Mouse (Mus musculus) myocyte (in vitro differentiated cells): Measurements from ENCODE around the gene Rwdd2a. TPM values are rescaled to one million over a fixed set of nuclear protein-coding genes. Genes with fewer than 3 reads are reported as not detected.

Source experiments
- H3K27me3 ChIP-seq: one replicate; pipeline ENCODE4 v1.6.1; 2011; ENCODE audit not compliant: control insufficient read depth, insufficient read depth, insufficient read length
- H3K36me3 ChIP-seq: one replicate; pipeline ENCODE4 v1.6.1; 2011; ENCODE audit not compliant: control insufficient read depth, insufficient read depth
- H3K4me2 ChIP-seq: one replicate; pipeline ENCODE4 v1.6.1; 2011; ENCODE audit warnings: low read depth, control low read depth
- H3K4me3 ChIP-seq: one replicate; pipeline ENCODE4 v1.5.1; 2011; ENCODE audit warnings: mild to moderate bottlenecking, control low read depth, moderate library complexity
- H3K79me2 ChIP-seq: one replicate; pipeline ENCODE4 v1.6.1; 2011; ENCODE audit not compliant: control insufficient read depth, insufficient read depth
- H3ac ChIP-seq: one replicate; pipeline ENCODE4 v1.6.1; 2011; ENCODE audit not compliant: control insufficient read depth, insufficient read length
- CEBPB ChIP-seq: IDR thresholded peaks from 2 replicates; pipeline ENCODE4 v1.6.1; 2011; ENCODE audit warnings: mild to moderate bottlenecking, moderate library complexity; ENCODE audit not compliant: poor library complexity, insufficient read depth, severe bottlenecking
- E2F4 ChIP-seq: IDR thresholded peaks from one replicate; pipeline ENCODE4 v1.6.1; 2011; ENCODE audit warnings: mild to moderate bottlenecking, control low read depth, moderate library complexity; ENCODE audit not compliant: insufficient read depth
- MAX ChIP-seq: IDR thresholded peaks from one replicate; pipeline ENCODE4 v1.6.1; 2011; ENCODE audit warnings: low read depth, mild to moderate bottlenecking, control low read depth
- MYOD1 ChIP-seq, 3 experiments: IDR thresholded peaks; one replicate each; pipeline ENCODE4 v1.6.1; 2011; ENCODE audit warnings: control low read depth in 2 of 3, low read depth in 2 of 3, mild to moderate bottlenecking in 2 of 3, moderate library complexity in 1 of 3; ENCODE audit not compliant: insufficient read length in 2 of 3, control insufficient read depth in 1 of 3
- MYOG ChIP-seq, 3 experiments: IDR thresholded peaks; one replicate each; pipeline ENCODE4 v1.6.1; 2011; ENCODE audit warnings: control low read depth in 2 of 3, low read depth in 2 of 3, mild to moderate bottlenecking in 2 of 3; ENCODE audit not compliant: insufficient read length in 2 of 3, control insufficient read depth in 1 of 3, insufficient read depth in 1 of 3
- POLR2A ChIP-seq: IDR thresholded peaks from one replicate; pipeline ENCODE4 v1.6.1; 2011; ENCODE audit warnings: low read depth, mild to moderate bottlenecking, control low read depth, moderate library complexity; ENCODE audit not compliant: insufficient read length
- POLR2AphosphoS2 ChIP-seq: IDR thresholded peaks from one replicate; pipeline ENCODE4 v1.6.1; 2011; ENCODE audit warnings: low read depth, control low read depth; ENCODE audit not compliant: insufficient read length
- REST ChIP-seq: IDR thresholded peaks from one replicate; pipeline ENCODE4 v1.6.1; 2011; ENCODE audit warnings: mild to moderate bottlenecking, control low read depth, moderate library complexity; ENCODE audit not compliant: insufficient read depth, insufficient read length
- SRF ChIP-seq: IDR thresholded peaks from one replicate; pipeline ENCODE4 v1.6.1; 2011; ENCODE audit warnings: low read depth; ENCODE audit not compliant: control insufficient read depth, insufficient read length
- TCF12 ChIP-seq: IDR thresholded peaks from one replicate; pipeline ENCODE4 v1.6.1; 2011; ENCODE audit warnings: mild to moderate bottlenecking, control low read depth; ENCODE audit not compliant: poor library complexity, insufficient read depth, severe bottlenecking
- TCF3 ChIP-seq: IDR thresholded peaks from one replicate; pipeline ENCODE4 v1.6.1; 2011; ENCODE audit warnings: low read depth, control low read depth; ENCODE audit not compliant: insufficient read length
- USF1 ChIP-seq: IDR thresholded peaks from one replicate; pipeline ENCODE4 v1.6.1; 2011; ENCODE audit warnings: low read depth, mild to moderate bottlenecking, control low read depth, moderate library complexity
- polyA plus RNA-seq: library from polyadenylated mRNA; unstranded; fragments of >200 nt; fragmentation: generic; extraction: Trizol; gene quantifications from one replicate; pipeline ENCODE4 v1.2.1, GENCODE M21; 2012; ENCODE audit warnings: missing spikeins

Gene Rwdd2a
- polyA plus RNA-seq, 1 experiment = 2.1 TPM

- TF ChIP-seq TCF3 (no peak), POLR2A (no peak), SRF (no peak), MAX (no peak), MYOG (IDR thresholded peaks at IDR 0.05; ENCODE audit: control insufficient read depth in 1 of 3, insufficient read depth in 1 of 3, insufficient read length in 2 of 3, low read depth in 2 of 3) (no peak), TCF12 (no peak), MYOD1 (IDR thresholded peaks at IDR 0.05; ENCODE audit: control insufficient read depth in 1 of 3, insufficient read length in 2 of 3, low read depth in 2 of 3) (no peak)
- Histone ChIP-seq H3ac (no peak overlapping the region), H3K79me2 (no peaks in the 10 kb centered on the region), H3K36me3 (peaks cover under 1% of the 10 kb centered on the region), H3K4me2 (no peak overlapping the region), H3K4me3 (no peak overlapping the region), H3K27me3 (no peaks in the 10 kb centered on the region)
Measured at GRCm38 (mm10) chr9:86605776-86606175, 34.0 kb downstream of the Rwdd2a start.

- Histone ChIP-seq H3K79me2 (no peaks in the 10 kb centered on the region), H3ac (no peak overlapping the region), H3K4me2 (no peak overlapping the region), H3K27me3 (no peaks in the 10 kb centered on the region), H3K36me3 (no peaks in the 10 kb centered on the region), H3K4me3 (no peak overlapping the region)
- TF ChIP-seq MYOG (IDR thresholded peaks at IDR 0.05; ENCODE audit: control insufficient read depth in 1 of 3, insufficient read depth in 1 of 3, insufficient read length in 2 of 3, low read depth in 2 of 3) (no peak), POLR2AphosphoS2 (no peak), USF1 (no peak), CEBPB (no peak), REST (no peak), TCF3 (no peak), MYOD1 (IDR thresholded peaks at IDR 0.05; ENCODE audit: control insufficient read depth in 1 of 3, insufficient read length in 2 of 3, low read depth in 2 of 3) (no peak), TCF12 (no peak), MAX (no peak), SRF (no peak), E2F4 (no peak), POLR2A (no peak)
Measured at GRCm38 (mm10) chr9:86612091-86612490, 40.3 kb downstream of the Rwdd2a start.

GRCm38 (mm10) chr9:86615765-86616164 lies 44.0 kb downstream of the Rwdd2a start:
- Histone ChIP-seq H3K4me2 (no peak overlapping the region), H3K79me2 (no peaks in the 10 kb centered on the region), H3K36me3 (no peaks in the 10 kb centered on the region), H3K4me3 (no peak overlapping the region), H3K27me3 (no peaks in the 10 kb centered on the region), H3ac (no peak overlapping the region)
- TF ChIP-seq POLR2A (no peak), MAX (no peak), MYOG (IDR thresholded peaks at IDR 0.05; ENCODE audit: control insufficient read depth in 1 of 3, insufficient read depth in 1 of 3, insufficient read length in 2 of 3, low read depth in 2 of 3) (no peak), TCF3 (no peak), TCF12 (no peak), E2F4 (no peak), USF1 (no peak), MYOD1 (IDR thresholded peaks at IDR 0.05; ENCODE audit: control insufficient read depth in 1 of 3, insufficient read length in 2 of 3, low read depth in 2 of 3) (no peak), SRF (no peak), CEBPB (no peak), REST (no peak), POLR2AphosphoS2 (no peak)

- Histone ChIP-seq H3K79me2 (no peaks in the 10 kb centered on the region), H3K36me3 (no peaks in the 10 kb centered on the region), H3K27me3 (no peaks in the 10 kb centered on the region), H3ac (no peak overlapping the region), H3K4me3 (no peak overlapping the region), H3K4me2 (no peak overlapping the region)
- TF ChIP-seq TCF12 (no peak), SRF (no peak), TCF3 (no peak), MYOD1 (IDR thresholded peaks at IDR 0.05; ENCODE audit: control insufficient read depth in 1 of 3, insufficient read length in 2 of 3, low read depth in 2 of 3) (no peak), MAX (no peak), POLR2A (no peak), POLR2AphosphoS2 (no peak), E2F4 (no peak), USF1 (no peak), CEBPB (no peak), MYOG (IDR thresholded peaks at IDR 0.05; ENCODE audit: control insufficient read depth in 1 of 3, insufficient read depth in 1 of 3, insufficient read length in 2 of 3, low read depth in 2 of 3) (no peak), REST (no peak)
Measured at GRCm38 (mm10) chr9:86617837-86618492, 46.2 kb downstream of the Rwdd2a start.
